ENCODE assay signal across 8 mouse cellular contexts in the genomic region with DNA sequence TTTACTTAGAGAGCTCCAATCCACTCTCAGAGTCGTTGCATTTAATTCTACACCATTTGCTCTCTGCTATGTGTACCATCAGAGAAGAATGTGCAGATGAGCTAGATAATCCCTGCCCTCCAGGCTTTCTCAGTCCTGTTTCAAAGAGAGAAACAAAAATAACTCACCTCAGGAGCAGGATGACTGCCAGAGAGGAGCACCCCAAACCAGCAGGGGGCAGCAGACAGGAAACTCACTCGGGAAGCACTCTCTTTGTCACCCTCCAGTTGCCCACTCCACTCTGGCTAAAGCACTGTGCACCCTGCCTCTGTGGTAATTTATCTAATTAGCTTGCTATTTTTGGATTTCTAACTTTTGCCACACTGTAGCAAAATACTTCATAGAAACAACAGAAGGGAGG.
DNase-seq lines count a peak whose midpoint lies in the region; ATAC-seq and TF ChIP-seq lines count a peak whose summit lies in the region.

No protein-coding gene starts in this region.

- POLR2A ChIA-PET in Patski (lab: Charles Lee) = no interaction called here

- CTCF ChIA-PET in Patski (lab: Charles Lee) = interaction anchor here (0.9 to 1.2 kb wide), 2 partner anchors 21 to 507 kb away, joined by 3 read pairs; no protein-coding TSS in a partner anchor

- no peak for ATAC-seq in hindbrain, embryonic 11.5 days (ENCODE audit: low FRiP score)
- no peak for ATAC-seq in hindbrain, embryonic 14.5 days (ENCODE audit: low FRiP score)
- no peak for ATAC-seq in Patski

- peak; percentile 59 for DNase-seq in hindbrain, embryonic 11.5 days (ENCODE audit: low spot score)
- DNase-seq in hindbrain, embryonic 14.5 days (ENCODE audit: low spot score) = no peak
- no peak for DNase-seq in Patski (ENCODE audit: low read depth, low spot score)
- peak; percentile 57 for DNase-seq in kidney, postnatal 4 days
- DNase-seq in testis, postnatal 10 days (ENCODE audit: low spot score) = peak; percentile 75
- DNase-seq in MN1 (ENCODE audit: low spot score) = no peak
- no peak for DNase-seq in thymus, postnatal 0 days (ENCODE audit: low spot score)

- no peak overlapping the region for H3K27ac ChIP-seq in hindbrain, embryonic 11.5 days (ENCODE audit: low read depth, low read length)
- H3K27ac ChIP-seq in hindbrain, embryonic 14.5 days = no peak overlapping the region

- in situ Hi-C loops in Patski (cut with MboI; ENCODE audit: low pct_unique_long_range_greater_than_20kb) = loop anchor here (25.0 kb wide), 1 partner anchor 678 kb away; a partner anchor contains a TSS

- no peaks in the 10 kb centered on the region for H3K36me3 ChIP-seq in hindbrain, embryonic 11.5 days (ENCODE audit: control insufficient read depth, insufficient read depth, low read length)
- H3K36me3 ChIP-seq in hindbrain, embryonic 14.5 days (replicated peaks; ENCODE audit: control insufficient read depth, insufficient read depth) = no peaks in the 10 kb centered on the region
- no peaks in the 10 kb centered on the region for H3K36me3 ChIP-seq in E14TG2a.4 (ENCODE audit: insufficient read depth, low read length)

- H3K9ac ChIP-seq in hindbrain, embryonic 11.5 days (ENCODE audit: low read depth, low read length) = no peak overlapping the region
- H3K9ac ChIP-seq in hindbrain, embryonic 14.5 days = no peak overlapping the region

- no peaks in the 10 kb centered on the region for H3K9me3 ChIP-seq in hindbrain, embryonic 11.5 days (ENCODE audit: control insufficient read depth, low read length)
- H3K9me3 ChIP-seq in hindbrain, embryonic 14.5 days (ENCODE audit: control insufficient read depth, low read length) = no peaks in the 10 kb centered on the region
- peaks cover 9% of the 10 kb centered on the region; the same call in 1 of the 2 replicates for H3K9me3 ChIP-seq in E14TG2a.4 (ENCODE audit: low read length)

- WGBS in hindbrain, embryonic 11.5 days = 32% methylated on average over 2 of the region's 2 CpGs
- 39% methylated on average over 2 of the region's 2 CpGs for WGBS in hindbrain, embryonic 14.5 days

- no peaks in the 10 kb centered on the region for H3K4me1 ChIP-seq in hindbrain, embryonic 11.5 days (replicated peaks; ENCODE audit: control insufficient read depth, insufficient read depth, low read length)
- 0 out of 2 replicates have a peak, but pooled peaks cover 5% of the 10 kb centered on the region for H3K4me1 ChIP-seq in hindbrain, embryonic 14.5 days (replicated peaks; ENCODE audit: control insufficient read depth, insufficient read depth, low read length)
- peaks cover 12% of the 10 kb centered on the region for H3K4me1 ChIP-seq in E14TG2a.4 (replicated peaks; ENCODE audit: low read depth, low read length)

- no peak overlapping the region for H3K4me3 ChIP-seq in hindbrain, embryonic 11.5 days (ENCODE audit: low read depth, low read length)
- no peak overlapping the region for H3K4me3 ChIP-seq in hindbrain, embryonic 14.5 days (replicated peaks; ENCODE audit: low read length)
- H3K4me3 ChIP-seq in E14TG2a.4 (replicated peaks; ENCODE audit: low read length) = no peak overlapping the region

- no peaks in the 10 kb centered on the region for H3K27me3 ChIP-seq in hindbrain, embryonic 11.5 days (ENCODE audit: control insufficient read depth, insufficient read depth, low read length)
- no peaks in the 10 kb centered on the region for H3K27me3 ChIP-seq in hindbrain, embryonic 14.5 days (ENCODE audit: control insufficient read depth, insufficient read depth, low read length)
- H3K27me3 ChIP-seq in E14TG2a.4 (ENCODE audit: insufficient read depth, low read length) = no peaks in the 10 kb centered on the region
- H3K27me3 ChIP-seq in Patski = no peaks in the 10 kb centered on the region

- H3K4me2 ChIP-seq in hindbrain, embryonic 11.5 days (replicated peaks; ENCODE audit: low read depth, low read length) = no peak overlapping the region
- no peak overlapping the region for H3K4me2 ChIP-seq in hindbrain, embryonic 14.5 days (replicated peaks)

- TF ChIP-seq CTCF in E14TG2a.4 (conservative IDR thresholded peaks at IDR 0.05; ENCODE audit: low read length) (peak; percentile 49), Patski (IDR thresholded peaks at IDR 0.05) (peak; percentile 46)

Comparison
In these comparisons a context has a peak if more than half of its experiments do, and no peak if none do; other contexts are left out.
1. DNase-seq: peak in hindbrain, embryonic 11.5 days (single experiment), kidney, postnatal 4 days (2 of 2) and testis, postnatal 10 days (single experiment); none in hindbrain, embryonic 14.5 days (single experiment), Patski (single experiment), MN1 (single experiment) and thymus, postnatal 0 days (single experiment).